Comparison of ENCODE assay signal across 35 mouse cellular contexts in genomic region chr5:128194106-128194505, GRCm38 (mm10).
"Had no signal": no experiment of that assay in that cellular context is flagged by ENCODE, and none has a peak within 500 bp of the region (broad histone marks: within the 10 kb centered on the region; RNA-seq: fewer than 3 reads in every experiment).

No protein-coding gene starts in this region.

- H3K4me1 ChIP-seq: heart, embryonic 10.5 days; heart, embryonic 12.5 days; heart, embryonic 13.5 days; heart, embryonic 15.5 days; intestine, embryonic 15.5 days; kidney, embryonic 15.5 days had no signal

- H3K4me3 ChIP-seq: heart, embryonic 10.5 days; heart, embryonic 12.5 days; heart, embryonic 13.5 days; heart, embryonic 15.5 days; hindbrain, embryonic 10.5 days; hindbrain, embryonic 12.5 days; hindbrain, embryonic 13.5 days; hindbrain, embryonic 15.5 days; intestine, embryonic 15.5 days; kidney, embryonic 15.5 days; layer of hippocampus, adult 2 months had no signal

- H3K4me2 ChIP-seq: heart, embryonic 11.5 days; heart, embryonic 12.5 days; heart, embryonic 13.5 days; heart, embryonic 15.5 days; hindbrain, embryonic 12.5 days; hindbrain, embryonic 13.5 days; hindbrain, embryonic 14.5 days; hindbrain, embryonic 15.5 days; intestine, embryonic 15.5 days; kidney, embryonic 15.5 days had no signal

- H3K9ac ChIP-seq: heart, embryonic 12.5 days; heart, embryonic 13.5 days; heart, embryonic 15.5 days; hindbrain, embryonic 12.5 days; hindbrain, embryonic 13.5 days; hindbrain, embryonic 14.5 days; hindbrain, embryonic 15.5 days; intestine, embryonic 15.5 days; kidney, embryonic 15.5 days had no signal

- H3K36me3 ChIP-seq: heart, embryonic 10.5 days; heart, embryonic 12.5 days; heart, embryonic 13.5 days; heart, embryonic 15.5 days; hindbrain, embryonic 10.5 days; hindbrain, embryonic 12.5 days; hindbrain, embryonic 13.5 days; hindbrain, embryonic 15.5 days; intestine, embryonic 15.5 days; kidney, embryonic 15.5 days had no signal

- ATAC-seq: hindbrain, embryonic 16.5 days; hindbrain, postnatal 0 days; inflammation-experienced regulatory T-cells, adult 6 months; intestine, embryonic 15.5 days; intestine, embryonic 16.5 days; intestine, postnatal 0 days had no signal

- DNase-seq: heart, postnatal 10 days; heart, postnatal 14 days; heart, postnatal 36 days; heart, postnatal 4 days; kidney, adult 11 months; kidney, adult 18-20 months; kidney, adult 2 months; kidney, adult 8-10 months; kidney, adult 9 months; kidney, postnatal 10 days; kidney, postnatal 14 days; kidney, postnatal 25 days; kidney, postnatal 36 days; kidney, postnatal 4 days; layer of hippocampus, adult 9-11 months; layer of hippocampus, postnatal 36 days had no signal

- H3K27me3 ChIP-seq: heart, embryonic 12.5 days; heart, embryonic 13.5 days; heart, embryonic 15.5 days; hindbrain, embryonic 12.5 days; hindbrain, embryonic 13.5 days; hindbrain, embryonic 15.5 days; intestine, embryonic 15.5 days; kidney, embryonic 15.5 days had no signal

- H3K27ac ChIP-seq: heart, embryonic 10.5 days; heart, embryonic 13.5 days; heart, embryonic 15.5 days; hindbrain, embryonic 10.5 days; hindbrain, embryonic 12.5 days; hindbrain, embryonic 13.5 days; hindbrain, embryonic 14.5 days; hindbrain, embryonic 15.5 days; hindbrain, postnatal 0 days; intestine, embryonic 15.5 days; kidney, embryonic 15.5 days; kidney, postnatal 0 days; layer of hippocampus, adult 2 months had no signal

- H3K9me3 ChIP-seq: heart, embryonic 10.5 days; heart, embryonic 15.5 days; hindbrain, embryonic 10.5 days; hindbrain, embryonic 12.5 days; hindbrain, embryonic 13.5 days; hindbrain, embryonic 15.5 days; intestine, embryonic 15.5 days; kidney, embryonic 15.5 days had no signal
